13 mouse cellular contexts compared by ENCODE assay signal in genomic region chr19:55779871-55780270, GRCm38 (mm10). TPM values are rescaled to one million over a fixed set of nuclear protein-coding genes. Genes with fewer than 3 reads are reported as not detected.
A peak's percentile ranks its signal among the peaks of the same experiment; 100 is the strongest.
DNase-seq lines count a peak whose midpoint lies in the region; ATAC-seq and TF ChIP-seq lines count a peak whose summit lies in the region.
"Had no signal": no experiment of that assay in that cellular context is flagged by ENCODE, and none has a peak within 500 bp of the region (broad histone marks: within the 10 kb centered on the region; RNA-seq: fewer than 3 reads in every experiment).

No protein-coding gene starts in this region.

- no peak overlapping the region for H3K4me2 ChIP-seq in forebrain, postnatal 0 days (ENCODE audit: low read depth)
- no peak overlapping the region for H3K4me2 ChIP-seq in forebrain, embryonic 13.5 days
- H3K4me2 ChIP-seq: limb, embryonic 15.5 days; lung, embryonic 15.5 days had no signal

- no peaks in the 10 kb centered on the region for H3K4me1 ChIP-seq in forebrain, postnatal 0 days (ENCODE audit: insufficient read depth)
- peaks cover 57% of the 10 kb centered on the region for H3K4me1 ChIP-seq in forebrain, embryonic 13.5 days
- H3K4me1 ChIP-seq in liver, adult 2 months (ENCODE audit: control insufficient read depth, insufficient read depth, low read length), result peaks cover 19% of the 10 kb centered on the region

- H3K27ac ChIP-seq in forebrain, postnatal 0 days (ENCODE audit: low read depth, low read length), result no peak overlapping the region
- H3K27ac ChIP-seq in forebrain, embryonic 13.5 days, result no peak overlapping the region
- peak overlapping the region; percentile 27 for H3K27ac ChIP-seq in liver, adult 2 months (replicated peaks; ENCODE audit: insufficient read depth, low read depth, low read length)
- H3K27ac ChIP-seq: kidney, postnatal 0 days; limb, embryonic 15.5 days; lung, embryonic 15.5 days had no signal

- 53% methylated on average over 10 of the region's 10 CpGs for WGBS in forebrain, postnatal 0 days
- 73% methylated on average over 10 of the region's 10 CpGs for WGBS in forebrain, embryonic 13.5 days
- WGBS in liver, adult 2 months, result 22% methylated on average over 10 of the region's 10 CpGs

- H3K4me3 ChIP-seq in forebrain, postnatal 0 days (ENCODE audit: low read depth, low read length), result no peak overlapping the region
- no peak overlapping the region for H3K4me3 ChIP-seq in forebrain, embryonic 13.5 days
- no peak overlapping the region for H3K4me3 ChIP-seq in liver, adult 2 months (ENCODE audit: insufficient read depth, low read depth, low read length)
- H3K4me3 ChIP-seq: limb, embryonic 15.5 days; lung, embryonic 15.5 days had no signal

- peak; percentile 20 for DNase-seq in forebrain, postnatal 0 days
- peak; percentile 94 for DNase-seq in liver, adult 2 months (ENCODE audit: extremely low read depth, low read depth, low spot score)
- no peak for DNase-seq in liver
- peak; percentile 86 for DNase-seq in fat pad, adult 2 months (ENCODE audit: extremely low read depth, low read depth, low spot score)
- DNase-seq in gonadal fat pad, adult 2 months (ENCODE audit: low read depth), result peak; percentile 95
- no peak for DNase-seq in embryo, embryonic 10 days (ENCODE audit: low spot score)
- no peak for DNase-seq in retina, postnatal 1 day

- ATAC-seq in forebrain, postnatal 0 days, result no peak
- no peak for ATAC-seq in forebrain, embryonic 13.5 days
- ATAC-seq: Patski had no signal

- peaks cover 42% of the 10 kb centered on the region for H3K79me2 ChIP-seq in liver, adult 2 months (ENCODE audit: control insufficient read depth, insufficient read depth, low read length)

- no peaks in the 10 kb centered on the region for H3K27me3 ChIP-seq in forebrain, postnatal 0 days (ENCODE audit: insufficient read depth, low read length)
- H3K27me3 ChIP-seq in forebrain, embryonic 13.5 days, result no peaks in the 10 kb centered on the region
- no peaks in the 10 kb centered on the region for H3K27me3 ChIP-seq in liver, adult 2 months (ENCODE audit: control insufficient read depth, insufficient read depth, low read length)
- H3K27me3 ChIP-seq: limb, embryonic 15.5 days; lung, embryonic 15.5 days; Patski had no signal

- no peaks in the 10 kb centered on the region for H3K9me3 ChIP-seq in forebrain, postnatal 0 days (ENCODE audit: low read length)
- H3K9me3 ChIP-seq in forebrain, embryonic 13.5 days (replicated peaks), result no peaks in the 10 kb centered on the region
- H3K9me3 ChIP-seq: limb, embryonic 15.5 days; lung, embryonic 15.5 days had no signal

- no peaks in the 10 kb centered on the region for H3K36me3 ChIP-seq in forebrain, postnatal 0 days (ENCODE audit: insufficient read depth)
- no peaks in the 10 kb centered on the region for H3K36me3 ChIP-seq in forebrain, embryonic 13.5 days (ENCODE audit: poor library complexity, severe bottlenecking)
- no peaks in the 10 kb centered on the region for H3K36me3 ChIP-seq in liver, adult 2 months (ENCODE audit: control insufficient read depth, insufficient read depth, low read length)
- H3K36me3 ChIP-seq: lung, embryonic 15.5 days had no signal

- no peak overlapping the region for H3K9ac ChIP-seq in forebrain, postnatal 0 days
- H3K9ac ChIP-seq in forebrain, embryonic 13.5 days, result no peak overlapping the region
- H3K9ac ChIP-seq in liver, adult 2 months (ENCODE audit: low read depth, low read length), result no peak overlapping the region
- H3K9ac ChIP-seq: limb, embryonic 15.5 days; lung, embryonic 15.5 days had no signal

- no peak for TF ChIP-seq POLR2A in liver, adult 2 months (IDR thresholded peaks at IDR 0.05; ENCODE audit: extremely low read depth, insufficient read depth, low read length)

- no peak for TF ChIP-seq CTCF in forebrain, postnatal 0 days (IDR thresholded peaks at IDR 0.05; ENCODE audit: low read depth)
- TF ChIP-seq CTCF in liver, adult 2 months (IDR thresholded peaks at IDR 0.05; ENCODE audit: low read depth, low read length), result no peak

RNA-seq across cellular contexts. Expression of gene Tcf7l2, which starts 38.3 kb away (rescaled TPM):
- 10.8 and 17.7 TPM in 2 replicates for total RNA-seq in forebrain, postnatal 0 days (2014; rRNA removed)
- 113 and 282 TPM in 2 replicates for polyA plus RNA-seq in forebrain, postnatal 0 days (2015; fragmentation: Nextera tagmentation; extraction: Ambion mirVana)
- polyA plus RNA-seq in forebrain, embryonic 13.5 days (2015; fragmentation: Nextera tagmentation; extraction: Ambion mirVana), result 130 and 215 TPM in 2 replicates
- 3.2 and 4.6 TPM in 2 replicates for total RNA-seq in liver, adult 2 months (2014; rRNA removed)
- 13.3 and 14.6 TPM in 2 replicates for polyA plus RNA-seq in liver, adult 2 months (2012; rRNA removed)
- polyA plus RNA-seq in gonadal fat pad, adult 2 months (2012; rRNA removed), result 10.4 and 14.0 TPM in 2 replicates
- total RNA-seq: CH12.LX had no signal

Comparison
In these comparisons a context has a peak if more than half of its experiments do, and no peak if none do; other contexts are left out.
1. DNase-seq: peak in forebrain, postnatal 0 days (single experiment), liver, adult 2 months (single experiment), fat pad, adult 2 months (single experiment) and gonadal fat pad, adult 2 months (single experiment); none in liver (single experiment), embryo, embryonic 10 days (single experiment) and retina, postnatal 1 day (single experiment).